Mouse (Mus musculus) kidney, embryonic 14.5 days (tissue): ENCODE measurements around the gene Stra6l. TPM values are rescaled to one million over a fixed set of nuclear protein-coding genes. Genes with fewer than 3 reads are reported as not detected.

Source experiments
- ATAC-seq: fragments of 200-750 bp; cut with Nextera tagmentation; 2 replicates; pipeline ENCODE4 v1.8.0; 2017; ENCODE audit warnings: moderate number of reproducible peaks, mild to moderate bottlenecking, moderate TSS enrichment, moderate library complexity; ENCODE audit not compliant: low FRiP score, low TSS enrichment
- H3K27ac ChIP-seq: fragments of 300-500 bp; sonication (generic); 2 replicates; pipeline ENCODE4 v1.5.1; 2014; ENCODE audit warnings: low read depth, mild to moderate bottlenecking, low read length, moderate library complexity, mixed read lengths
- H3K27me3 ChIP-seq: fragments of 300-500 bp; sonication (generic); 2 replicates; pipeline ENCODE4 v1.6.1; 2014; ENCODE audit warnings: mild to moderate bottlenecking, low read length; ENCODE audit not compliant: control insufficient read depth, insufficient read depth
- H3K36me3 ChIP-seq: fragments of 300-500 bp; sonication (generic); 2 replicates; pipeline ENCODE4 v1.6.1; 2014; ENCODE audit warnings: low read length, mixed read lengths; ENCODE audit not compliant: control insufficient read depth, insufficient read depth
- H3K4me1 ChIP-seq: fragments of 300-500 bp; sonication (generic); 2 replicates; pipeline ENCODE4 v1.6.1; 2014; ENCODE audit warnings: low read length, mixed read lengths; ENCODE audit not compliant: control insufficient read depth, insufficient read depth
- H3K4me2 ChIP-seq: fragments of 300-500 bp; sonication (generic); replicated peaks from 2 replicates; pipeline ENCODE4 v1.6.1; 2014; ENCODE audit warnings: low read depth, mild to moderate bottlenecking, low read length
- H3K4me3 ChIP-seq: fragments of 300-500 bp; sonication (generic); 2 replicates; pipeline ENCODE4 v1.5.1; 2014; ENCODE audit warnings: mild to moderate bottlenecking, low read length
- H3K9ac ChIP-seq: fragments of 300-500 bp; sonication (generic); 2 replicates; pipeline ENCODE4 v1.6.1; 2014; ENCODE audit warnings: low read depth, mild to moderate bottlenecking, low read length, moderate library complexity
- H3K9me3 ChIP-seq: fragments of 300-500 bp; sonication (generic); 2 replicates; pipeline ENCODE4 v1.6.1; 2016; ENCODE audit warnings: low read length; ENCODE audit not compliant: control insufficient read depth
- WGBS: fragments of 180-500 bp; shearing (Covaris S2); extraction: QIAGEN DNeasy Blood & Tissue Kit; methylation state at CpG from one replicate; pipeline ENCODE4 v1.1.7; 2014; 5-methylcytosine and 5-hydroxymethylcytosine counted together
- polyA plus RNA-seq: library from polyadenylated mRNA; unstranded; fragments of >200 nt; fragmentation: Nextera tagmentation; extraction: Ambion mirVana; gene quantifications from 2 replicates; pipeline ENCODE4 v1.2.1, GENCODE M21; 2014

The Stra6l gene
- polyA plus RNA-seq, 1 experiment from 2014 or later = 0.61 TPM

DNA sequence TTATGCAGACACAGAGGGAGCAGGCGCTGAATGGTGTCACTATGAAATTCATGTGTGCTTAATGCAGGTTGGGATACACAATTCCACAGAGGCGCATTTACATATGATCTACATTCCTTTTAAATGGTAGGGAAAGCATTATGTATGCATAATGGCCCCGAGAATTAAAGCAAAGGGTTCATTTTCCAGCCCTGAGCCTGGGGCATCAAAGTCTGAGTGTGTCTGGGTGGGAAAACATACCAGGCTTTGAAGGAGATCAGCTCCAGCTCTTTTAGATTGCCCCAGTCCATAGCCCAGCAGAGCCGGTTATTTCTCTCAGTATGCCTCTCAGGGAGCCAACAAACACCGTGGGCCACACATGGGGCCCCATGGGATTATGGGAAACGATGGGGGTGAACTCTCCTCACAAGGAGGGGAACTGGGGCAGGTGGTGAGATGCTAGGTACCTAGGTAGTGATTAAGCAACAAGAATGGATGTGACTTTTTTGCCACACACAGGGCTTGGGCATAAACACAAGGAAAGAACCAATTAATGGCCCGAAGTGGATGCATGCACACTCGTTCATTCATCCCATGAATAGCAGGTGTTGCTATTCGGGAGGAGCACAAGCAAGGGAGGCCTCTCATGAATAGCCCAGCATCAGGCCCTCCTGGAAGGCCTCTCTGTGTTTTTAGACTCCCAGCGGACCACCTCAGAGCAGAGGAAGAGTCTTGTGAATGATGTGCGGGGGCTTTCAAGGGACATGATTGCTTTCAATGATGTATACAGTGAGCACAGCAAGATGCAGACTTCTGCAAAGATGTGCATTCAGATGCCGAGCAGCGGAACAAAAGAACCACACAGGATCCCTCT lies 18.3 kb upstream of the Stra6l start:
- 62% methylated on average over 13 of the region's 13 CpGs for WGBS
- Histone ChIP-seq H3K9me3 (no peaks in the 10 kb centered on the region), H3K4me1 (peaks cover 8% of the 10 kb centered on the region), H3K9ac (no peak overlapping the region), H3K36me3 (no peaks in the 10 kb centered on the region), H3K4me2 (no peak overlapping the region), H3K4me3 (no peak overlapping the region), H3K27me3 (peaks cover 40% of the 10 kb centered on the region), H3K27ac (no peak overlapping the region)
- ATAC-seq = no peak

DNA sequence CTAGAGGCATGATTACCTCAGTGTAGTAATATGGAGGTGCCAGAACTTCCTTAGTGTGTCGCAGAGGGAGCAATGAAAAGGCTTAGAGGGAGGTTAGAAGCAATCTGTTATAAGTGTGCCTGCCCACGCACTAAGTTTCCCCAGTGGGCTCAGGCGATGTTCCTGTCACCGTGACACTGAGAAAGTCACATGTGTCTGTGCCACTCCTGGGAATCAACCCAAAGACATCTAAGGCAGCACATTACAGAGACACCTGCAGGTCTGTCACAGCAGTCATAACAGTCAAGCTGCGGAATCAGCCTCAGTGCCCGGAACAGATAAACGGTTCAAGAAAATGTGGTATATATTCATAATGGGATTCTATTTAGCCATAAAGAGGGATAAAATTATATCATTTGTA lies 16.5 kb upstream of the Stra6l start:
- Histone ChIP-seq H3K9me3 (no peaks in the 10 kb centered on the region), H3K27me3 (peaks cover 21% of the 10 kb centered on the region), H3K36me3 (no peaks in the 10 kb centered on the region), H3K4me1 (no peaks in the 10 kb centered on the region), H3K9ac (no peak overlapping the region), H3K4me2 (no peak overlapping the region), H3K4me3 (no peak overlapping the region), H3K27ac (no peak overlapping the region)
- no peak for ATAC-seq
- 89% methylated on average over 7 of the region's 7 CpGs for WGBS

GRCm38 (mm10) chr4:45833461-45833860 lies 15.0 kb upstream of the Stra6l start:
- Histone ChIP-seq H3K4me3 (no peak overlapping the region), H3K4me1 (no peaks in the 10 kb centered on the region), H3K9me3 (no peaks in the 10 kb centered on the region), H3K36me3 (no peaks in the 10 kb centered on the region), H3K9ac (no peak overlapping the region), H3K4me2 (no peak overlapping the region), H3K27me3 (peaks cover 7% of the 10 kb centered on the region), H3K27ac (no peak overlapping the region)
- ATAC-seq = no peak
- 46% methylated on average over 5 of the region's 5 CpGs for WGBS

- Histone ChIP-seq H3K9ac (no peak overlapping the region), H3K36me3 (no peaks in the 10 kb centered on the region), H3K4me3 (no peak overlapping the region), H3K27me3 (no peaks in the 10 kb centered on the region), H3K9me3 (no peaks in the 10 kb centered on the region), H3K4me1 (peaks cover 4% of the 10 kb centered on the region), H3K4me2 (no peak overlapping the region), H3K27ac (no peak overlapping the region)
- no peak for ATAC-seq
- 56% methylated on average over 14 of the region's 14 CpGs for WGBS
Observed at GRCm38 (mm10) chr4:45844355-45844754, 4.1 kb upstream of the Stra6l start.

- no peaks in the 10 kb centered on the region for H3K27me3 ChIP-seq
- H3K4me2 ChIP-seq = no peak overlapping the region
- 88% methylated on average over 2 of the region's 2 CpGs for WGBS
- ATAC-seq = no peak
- H3K36me3 ChIP-seq = no peaks in the 10 kb centered on the region
- H3K4me3 ChIP-seq = no peak overlapping the region
- H3K9me3 ChIP-seq = no peaks in the 10 kb centered on the region
- no peak overlapping the region for H3K9ac ChIP-seq
- peaks cover 4% of the 10 kb centered on the region for H3K4me1 ChIP-seq
- no peak overlapping the region for H3K27ac ChIP-seq
Observed at GRCm38 (mm10) chr4:45846263-45846662, 2.2 kb upstream of the Stra6l start.

DNA sequence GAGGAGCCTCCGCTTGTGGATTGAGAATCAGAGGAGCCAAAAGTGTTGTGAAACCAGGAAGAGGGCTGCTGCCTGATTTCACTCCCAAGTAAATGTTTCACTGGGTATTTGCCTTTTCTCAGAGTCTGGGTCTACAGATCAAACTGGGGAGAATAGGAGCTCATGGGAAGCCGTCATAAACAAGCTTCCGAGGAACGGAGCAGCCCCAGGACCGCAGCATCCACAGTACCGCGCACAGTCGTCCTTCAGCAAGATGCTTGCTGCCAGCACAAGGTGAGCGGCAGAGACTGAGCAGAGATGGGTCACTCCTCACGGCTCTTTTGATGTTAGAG lies 327 bp downstream of the Stra6l start:
- Histone ChIP-seq H3K9ac (no peak overlapping the region; the same call in 1 of the 2 replicates), H3K4me1 (peaks cover 4% of the 10 kb centered on the region), H3K36me3 (no peaks in the 10 kb centered on the region), H3K4me3 (no peak overlapping the region), H3K9me3 (no peaks in the 10 kb centered on the region), H3K27ac (no peak overlapping the region), H3K27me3 (no peaks in the 10 kb centered on the region), H3K4me2 (no peak overlapping the region; the same call in 1 of the 2 replicates)
- no peak for ATAC-seq
- WGBS = 9% methylated on average over 10 of the region's 10 CpGs

DNA sequence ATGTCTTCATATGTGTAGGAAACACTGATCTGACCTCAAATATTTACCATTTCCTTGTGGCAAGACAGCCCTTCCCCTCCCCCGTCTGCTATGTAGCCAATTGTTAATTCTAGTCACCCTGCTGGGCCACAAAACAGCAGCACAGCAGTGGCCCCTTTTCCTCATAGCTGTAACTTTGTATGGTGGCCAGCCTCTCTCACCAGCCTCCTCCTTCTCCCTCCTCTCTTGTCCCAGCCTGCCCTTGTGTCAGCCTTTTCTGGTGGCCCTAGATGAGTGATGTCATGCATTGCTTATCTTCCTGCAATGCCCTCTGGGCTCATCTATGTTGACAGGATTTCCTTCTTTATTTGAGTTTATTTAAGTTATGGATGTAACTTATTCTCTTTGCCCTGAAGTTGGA lies 955 bp downstream of the Stra6l start:
- H3K4me3 ChIP-seq = no peak overlapping the region
- no peak overlapping the region for H3K27ac ChIP-seq
- no peaks in the 10 kb centered on the region for H3K27me3 ChIP-seq
- H3K4me1 ChIP-seq = peaks cover 4% of the 10 kb centered on the region
- no peak overlapping the region for H3K4me2 ChIP-seq
- no peak overlapping the region for H3K9ac ChIP-seq
- 62% methylated on average over 1 of the region's 1 CpGs for WGBS
- no peaks in the 10 kb centered on the region for H3K9me3 ChIP-seq
- no peak for ATAC-seq
- H3K36me3 ChIP-seq = no peaks in the 10 kb centered on the region

- H3K9ac ChIP-seq = no peak overlapping the region
- no peak overlapping the region for H3K4me2 ChIP-seq
- no peaks in the 10 kb centered on the region for H3K9me3 ChIP-seq
- H3K27me3 ChIP-seq = no peaks in the 10 kb centered on the region
- no peaks in the 10 kb centered on the region for H3K36me3 ChIP-seq
- peaks cover 4% of the 10 kb centered on the region for H3K4me1 ChIP-seq
- no peak overlapping the region for H3K27ac ChIP-seq
- no peak overlapping the region for H3K4me3 ChIP-seq
- WGBS = 6% methylated on average over 3 of the region's 3 CpGs
- peak; percentile 83 for ATAC-seq
Observed at GRCm38 (mm10) chr4:45851640-45852051, 3.2 kb downstream of the Stra6l start.

GRCm38 (mm10) chr4:45853496-45854246 lies 5.2 kb downstream of the Stra6l start:
- Histone ChIP-seq H3K4me1 (no peaks in the 10 kb centered on the region), H3K27me3 (no peaks in the 10 kb centered on the region), H3K9ac (no peak overlapping the region), H3K4me3 (no peak overlapping the region), H3K9me3 (no peaks in the 10 kb centered on the region), H3K4me2 (no peak overlapping the region), H3K36me3 (no peaks in the 10 kb centered on the region), H3K27ac (no peak overlapping the region)
- ATAC-seq = no peak
- WGBS = 63% methylated on average over 15 of the region's 15 CpGs
